Mouse (Mus musculus): ENCODE measurements around the gene Zfp653. TPM values are rescaled to one million over a fixed set of nuclear protein-coding genes. Genes with fewer than 3 reads are reported as not detected.

The Zfp653 gene
- polyA plus RNA-seq, 1 experiment from 2014 or later = 4.2 TPM

- ATAC-seq = no peak
- no peaks in the 10 kb centered on the region for H3K9me3 ChIP-seq (ENCODE audit: control insufficient read depth)
- no peak overlapping the region for H3K4me2 ChIP-seq (replicated peaks; ENCODE audit: low read depth)
- no peaks in the 10 kb centered on the region for H3K27me3 ChIP-seq (replicated peaks; ENCODE audit: control insufficient read depth, insufficient read depth, low read length)
- WGBS = 90% methylated on average over 3 of the region's 3 CpGs
- H3K9ac ChIP-seq (ENCODE audit: low read depth, low read length) = no peak overlapping the region
- peaks cover 54% of the 10 kb centered on the region for H3K36me3 ChIP-seq (ENCODE audit: control insufficient read depth, insufficient read depth)
- H3K4me3 ChIP-seq (ENCODE audit: low read depth, low read length) = no peak overlapping the region
- H3K4me1 ChIP-seq (replicated peaks; ENCODE audit: control insufficient read depth, insufficient read depth, low read length) = no peaks in the 10 kb centered on the region
- H3K27ac ChIP-seq (ENCODE audit: low read depth, low read length) = no peak overlapping the region
- TF ChIP-seq CTCF (IDR thresholded peaks at IDR 0.05; ENCODE audit: low read depth) = no peak
These were observed 6.8 kb downstream of the Zfp653 start for GRCm38 (mm10) chr9:22064341-22064740.

- Histone ChIP-seq H3K9me3 (ENCODE audit: control insufficient read depth) (no peaks in the 10 kb centered on the region), H3K27me3 (replicated peaks; ENCODE audit: control insufficient read depth, insufficient read depth, low read length) (no peaks in the 10 kb centered on the region), H3K9ac (ENCODE audit: low read depth, low read length) (no peak overlapping the region), H3K4me1 (replicated peaks; ENCODE audit: control insufficient read depth, insufficient read depth, low read length) (no peaks in the 10 kb centered on the region), H3K27ac (ENCODE audit: low read depth, low read length) (no peak overlapping the region), H3K4me2 (replicated peaks; ENCODE audit: low read depth) (no peak overlapping the region), H3K4me3 (ENCODE audit: low read depth, low read length) (no peak overlapping the region), H3K36me3 (ENCODE audit: control insufficient read depth, insufficient read depth) (peaks cover 75% of the 10 kb centered on the region)
- TF ChIP-seq CTCF (IDR thresholded peaks at IDR 0.05; ENCODE audit: low read depth) = no peak
- 57% methylated on average over 2 of the region's 2 CpGs for WGBS
- ATAC-seq = no peak
These were observed 9.8 kb downstream of the Zfp653 start for GRCm38 (mm10) chr9:22061339-22061738.

DNA sequence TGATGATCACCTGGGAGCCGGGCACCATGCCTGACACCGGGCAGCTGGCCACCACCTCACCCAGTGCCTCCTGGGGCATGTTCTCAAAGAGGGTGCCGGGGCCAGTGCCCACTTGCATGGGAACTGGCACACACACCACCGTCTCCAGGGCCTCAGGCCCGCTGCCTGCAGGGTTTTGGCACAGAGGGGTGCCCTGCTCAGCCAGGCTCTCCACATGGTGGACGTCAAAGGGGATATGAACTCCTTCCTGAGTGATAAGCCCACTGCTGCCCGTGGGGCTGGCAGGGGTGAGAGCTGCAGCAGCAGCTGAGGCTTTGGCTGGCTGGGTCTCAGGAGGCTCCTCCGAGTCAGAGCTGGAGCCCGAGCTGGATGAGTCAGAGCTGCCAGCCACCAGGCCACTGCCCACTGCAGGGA is 13.2 kb downstream of the Zfp653 start:
- Histone ChIP-seq H3K4me3 (ENCODE audit: low read depth, low read length) (no peak overlapping the region), H3K9me3 (ENCODE audit: control insufficient read depth) (no peaks in the 10 kb centered on the region), H3K27me3 (replicated peaks; ENCODE audit: control insufficient read depth, insufficient read depth, low read length) (peaks cover 15% of the 10 kb centered on the region), H3K4me2 (replicated peaks; ENCODE audit: low read depth) (no peak overlapping the region), H3K27ac (ENCODE audit: low read depth, low read length) (no peak overlapping the region), H3K9ac (ENCODE audit: low read depth, low read length) (no peak overlapping the region), H3K4me1 (replicated peaks; ENCODE audit: control insufficient read depth, insufficient read depth, low read length) (0 out of 2 replicates have a peak, but pooled peaks cover 4% of the 10 kb centered on the region), H3K36me3 (ENCODE audit: control insufficient read depth, insufficient read depth) (peaks cover 49% of the 10 kb centered on the region)
- no peak for TF ChIP-seq CTCF (IDR thresholded peaks at IDR 0.05; ENCODE audit: low read depth)
- 85% methylated on average over 9 of the region's 9 CpGs for WGBS
- no peak for ATAC-seq

- Histone ChIP-seq H3K4me1 (replicated peaks; ENCODE audit: control insufficient read depth, insufficient read depth, low read length) (0 out of 2 replicates have a peak, but pooled peaks cover 4% of the 10 kb centered on the region), H3K27ac (ENCODE audit: low read depth, low read length) (no peak overlapping the region), H3K27me3 (replicated peaks; ENCODE audit: control insufficient read depth, insufficient read depth, low read length) (peaks cover 24% of the 10 kb centered on the region), H3K36me3 (ENCODE audit: control insufficient read depth, insufficient read depth) (peaks cover 40% of the 10 kb centered on the region), H3K9me3 (ENCODE audit: control insufficient read depth) (no peaks in the 10 kb centered on the region), H3K9ac (ENCODE audit: low read depth, low read length) (no peak overlapping the region), H3K4me3 (ENCODE audit: low read depth, low read length) (no peak overlapping the region), H3K4me2 (replicated peaks; ENCODE audit: low read depth) (no peak overlapping the region)
- no peak for ATAC-seq
- TF ChIP-seq CTCF (IDR thresholded peaks at IDR 0.05; ENCODE audit: low read depth) = no peak
- WGBS = 91% methylated on average over 9 of the region's 9 CpGs
These were observed 14.1 kb downstream of the Zfp653 start for GRCm38 (mm10) chr9:22057031-22057517.

GRCm38 (mm10) chr9:22056303-22056910 is 14.8 kb downstream of the Zfp653 start:
- H3K4me3 ChIP-seq (ENCODE audit: low read depth, low read length) = no peak overlapping the region
- no peak overlapping the region for H3K27ac ChIP-seq (ENCODE audit: low read depth, low read length)
- no peak overlapping the region for H3K9ac ChIP-seq (ENCODE audit: low read depth, low read length)
- 73% methylated on average over 9 of the region's 9 CpGs for WGBS
- peaks cover 31% of the 10 kb centered on the region for H3K27me3 ChIP-seq (replicated peaks; ENCODE audit: control insufficient read depth, insufficient read depth, low read length)
- no peak for TF ChIP-seq CTCF (IDR thresholded peaks at IDR 0.05; ENCODE audit: low read depth)
- H3K36me3 ChIP-seq (ENCODE audit: control insufficient read depth, insufficient read depth) = peaks cover 35% of the 10 kb centered on the region
- H3K9me3 ChIP-seq (ENCODE audit: control insufficient read depth) = no peaks in the 10 kb centered on the region
- no peak overlapping the region for H3K4me2 ChIP-seq (replicated peaks; ENCODE audit: low read depth)
- ATAC-seq = no peak
- H3K4me1 ChIP-seq (replicated peaks; ENCODE audit: control insufficient read depth, insufficient read depth, low read length) = 0 out of 2 replicates have a peak, but pooled peaks cover 4% of the 10 kb centered on the region

- 27% methylated on average over 29 of the region's 29 CpGs for WGBS
These were observed 15.5 kb downstream of the Zfp653 start for GRCm38 (mm10) chr9:22055713-22056112.

More at GRCm38 (mm10) chr9:22055713-22056112, 15.5 kb downstream of the Zfp653 start:
- Histone ChIP-seq H3K4me1 (replicated peaks; ENCODE audit: control insufficient read depth, insufficient read depth, low read length) (0 out of 2 replicates have a peak, but pooled peaks cover 4% of the 10 kb centered on the region), H3K9ac (ENCODE audit: low read depth, low read length) (no peak overlapping the region), H3K36me3 (ENCODE audit: control insufficient read depth, insufficient read depth) (peaks cover 30% of the 10 kb centered on the region), H3K4me3 (ENCODE audit: low read depth, low read length) (no peak overlapping the region), H3K4me2 (replicated peaks; ENCODE audit: low read depth) (no peak overlapping the region), H3K9me3 (ENCODE audit: control insufficient read depth) (no peaks in the 10 kb centered on the region), H3K27me3 (replicated peaks; ENCODE audit: control insufficient read depth, insufficient read depth, low read length) (peaks cover 38% of the 10 kb centered on the region), H3K27ac (ENCODE audit: low read depth, low read length) (no peak overlapping the region)
- ATAC-seq = no peak
- TF ChIP-seq CTCF (IDR thresholded peaks at IDR 0.05; ENCODE audit: low read depth) = no peak
